Mouse (Mus musculus) urinary bladder, postnatal 25 days (tissue): ENCODE measurements around the gene Snca.

Experiments used
- DNase-seq: peaks from one replicate; pipeline ENCODE4 v3.0.0; 2022; ENCODE audit warnings: low spot score

Gene Snca

DNA sequence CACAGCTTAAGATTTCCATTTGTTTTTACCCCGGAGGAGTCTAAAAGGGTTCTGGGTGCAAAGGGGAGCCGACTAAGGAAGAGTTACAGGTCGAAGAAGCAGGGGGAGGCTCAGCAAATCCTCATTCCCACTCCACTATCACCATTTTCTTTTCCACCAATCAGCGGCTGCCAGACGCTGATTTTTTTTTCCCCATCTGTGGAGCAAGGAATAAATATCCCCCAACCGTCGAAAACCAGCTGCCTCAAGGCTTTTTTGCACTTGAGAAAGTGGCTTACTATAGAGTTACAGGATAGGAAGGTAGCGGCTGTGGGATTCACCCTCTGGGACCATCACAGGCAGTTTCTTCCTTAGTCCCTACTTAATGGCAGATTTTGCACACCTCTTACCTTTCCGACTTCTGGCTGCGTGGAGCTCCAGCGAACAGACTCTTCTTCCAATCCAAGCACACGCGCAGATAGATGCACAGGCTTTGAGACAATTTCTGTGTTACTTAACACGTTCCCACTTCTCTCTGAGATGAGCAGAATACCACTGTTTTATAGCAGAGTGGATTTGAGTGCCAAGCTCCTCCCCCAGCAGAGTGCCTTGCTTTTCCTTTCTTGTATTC lies at the start of gene Snca:
Gene Snca, minus strand, starts transcription at position 574 of the 610 bp plus-strand sequence.
- DNase-seq = no peak

DNA sequence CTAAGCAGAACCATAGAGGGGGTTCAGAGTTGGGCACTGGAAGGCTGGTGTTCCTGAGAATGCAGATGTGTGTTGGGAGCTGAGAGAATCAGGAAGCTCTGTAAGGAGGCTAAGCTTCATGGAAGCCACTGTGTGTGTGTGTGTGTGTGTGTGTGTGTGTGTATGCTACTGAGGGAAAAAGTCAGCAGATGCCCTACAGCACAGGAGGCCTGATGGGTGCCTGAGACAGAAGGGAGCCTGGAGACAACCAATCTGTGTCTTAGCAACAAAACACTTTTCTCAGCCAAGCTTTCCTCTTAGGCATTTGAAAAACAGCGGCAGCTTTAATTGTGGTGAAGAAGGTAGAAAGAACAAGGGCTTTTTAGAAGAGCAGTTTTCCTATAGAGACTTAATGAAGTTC lies 40.5 kb upstream of the Snca start:
- no peak for DNase-seq

DNA sequence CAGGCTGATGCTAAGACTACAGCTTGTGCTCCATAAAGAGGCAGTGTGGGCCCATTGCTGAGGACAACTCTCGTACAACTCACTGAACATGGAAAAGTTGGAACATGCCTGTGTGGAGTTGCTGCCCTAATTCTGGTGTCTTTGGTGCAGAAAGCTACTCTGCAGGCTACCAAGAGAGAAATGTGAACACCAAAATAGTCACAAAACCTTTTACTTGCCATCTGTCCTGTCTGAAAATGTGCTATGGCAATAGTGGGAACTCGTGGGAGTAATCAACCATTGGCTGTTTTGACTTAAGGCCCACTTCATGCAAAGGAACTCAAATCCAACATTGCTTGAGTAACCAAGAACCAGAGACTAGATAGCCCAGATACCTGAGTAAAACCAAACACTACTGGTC lies 26.9 kb upstream of the Snca start:
- DNase-seq = no peak

DNA sequence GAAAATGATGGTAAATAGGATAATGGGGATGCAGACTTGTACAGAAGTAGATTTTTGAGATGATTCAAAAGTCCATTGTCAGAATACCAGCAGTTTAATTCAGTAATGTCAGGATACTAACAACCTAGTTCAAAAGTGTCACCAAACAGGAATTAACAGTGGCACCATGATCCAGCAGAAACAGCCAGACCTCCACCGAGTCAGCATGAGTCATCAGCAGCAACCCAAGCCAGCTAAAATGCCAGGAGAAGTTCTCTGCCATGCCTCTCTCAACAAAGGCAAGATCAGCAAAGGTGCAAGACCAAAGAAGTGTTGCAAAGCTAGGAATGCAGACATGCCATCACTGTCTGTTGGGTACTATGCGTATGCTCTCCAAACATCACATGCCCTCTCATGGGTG lies 22.0 kb upstream of the Snca start:
- no peak for DNase-seq

DNA sequence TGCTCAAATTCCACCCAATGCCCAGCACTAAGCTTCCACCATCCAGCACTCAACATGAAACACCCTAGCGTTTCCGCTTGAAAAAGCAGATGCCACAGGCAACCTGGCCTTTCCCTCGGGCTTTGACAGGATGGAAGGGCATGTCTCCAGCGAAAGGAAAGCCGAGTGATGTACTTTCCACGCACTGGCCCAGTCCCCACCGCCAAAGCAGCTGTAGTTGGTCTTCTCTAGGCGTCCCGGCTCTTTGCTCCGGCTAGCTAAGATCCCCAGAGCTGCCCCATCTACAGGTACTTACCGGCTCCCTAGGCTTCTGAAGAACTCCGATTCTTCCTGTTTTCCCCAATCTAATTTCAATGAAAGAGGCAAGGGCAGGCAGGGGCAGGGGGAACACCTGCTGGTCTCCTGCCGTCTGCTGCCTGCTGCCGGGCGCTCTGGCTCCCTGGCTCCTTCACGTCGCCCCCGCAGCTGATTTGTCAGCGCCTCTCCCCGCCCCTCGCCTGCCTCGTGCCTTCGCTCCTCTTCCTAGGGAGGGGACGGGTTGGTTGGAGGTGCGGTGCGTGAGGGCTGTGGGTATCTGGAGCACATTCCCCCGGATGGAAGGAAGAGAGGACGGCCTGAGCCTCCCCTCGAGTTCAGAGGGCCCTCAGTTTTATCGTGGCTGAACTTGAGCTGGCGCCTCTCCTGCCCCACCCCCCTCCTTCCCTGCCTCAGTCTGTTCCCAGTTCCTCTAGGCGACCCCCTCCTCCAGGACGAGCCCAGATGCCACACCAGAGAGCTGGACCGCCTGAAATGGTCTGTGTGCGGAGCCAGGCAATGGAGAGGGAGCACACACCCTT lies 1.0 kb downstream of the Snca start:
- DNase-seq = peak; percentile 14

DNA sequence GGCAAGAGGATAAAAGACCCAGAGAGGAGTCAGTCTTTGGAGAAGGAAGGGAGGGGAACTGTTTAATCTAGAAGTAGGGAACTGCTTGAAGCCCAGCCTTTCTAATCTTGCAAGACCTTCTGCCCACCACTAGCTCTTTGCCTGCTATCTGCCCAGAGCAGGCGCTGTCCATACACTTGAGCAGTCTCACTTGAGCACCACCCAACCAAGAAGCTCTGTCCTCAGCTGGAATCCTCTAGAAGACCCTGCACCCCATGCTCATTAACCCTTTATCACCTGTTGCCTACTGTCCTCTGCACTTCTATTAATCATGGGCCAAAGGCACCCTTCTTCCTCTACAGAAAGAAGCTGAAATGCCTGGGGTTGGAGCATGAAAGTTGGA lies 1.6 kb downstream of the Snca start:
- no peak for DNase-seq

GRCm38 (mm10) chr6:60827290-60827689 lies 2.4 kb downstream of the Snca start:
- no peak for DNase-seq

- no peak for DNase-seq
Measured at GRCm38 (mm10) chr6:60819272-60819671, 10.4 kb downstream of the Snca start.

DNA sequence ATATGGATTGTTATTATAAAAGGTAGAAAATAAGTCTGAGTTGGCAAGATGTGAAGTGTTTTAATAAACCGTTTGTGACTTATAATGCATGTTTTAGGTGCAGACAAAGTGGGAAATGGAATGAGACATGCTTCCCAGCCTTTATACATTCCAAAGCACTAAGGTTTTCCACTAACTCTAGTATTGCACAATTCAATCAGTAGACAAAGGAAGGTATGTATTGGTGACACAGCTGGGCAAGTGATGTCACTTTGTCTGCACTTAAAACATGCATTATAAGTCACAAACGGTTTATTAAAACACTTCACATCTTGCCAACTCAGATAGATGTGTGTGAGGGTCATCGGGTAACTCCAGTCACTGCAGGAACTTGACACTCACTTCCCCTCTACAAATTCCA lies 16.1 kb downstream of the Snca start:
- no peak for DNase-seq

GRCm38 (mm10) chr6:60798266-60798665 lies 31.4 kb downstream of the Snca start:
- DNase-seq = no peak

- no peak for DNase-seq
Measured at GRCm38 (mm10) chr6:60793659-60794365, 35.8 kb downstream of the Snca start.

- DNase-seq = no peak
Measured at GRCm38 (mm10) chr6:60786955-60787354, 42.7 kb downstream of the Snca start.

- no peak for DNase-seq
Measured at GRCm38 (mm10) chr6:60771899-60772298, 57.8 kb downstream of the Snca start.

DNA sequence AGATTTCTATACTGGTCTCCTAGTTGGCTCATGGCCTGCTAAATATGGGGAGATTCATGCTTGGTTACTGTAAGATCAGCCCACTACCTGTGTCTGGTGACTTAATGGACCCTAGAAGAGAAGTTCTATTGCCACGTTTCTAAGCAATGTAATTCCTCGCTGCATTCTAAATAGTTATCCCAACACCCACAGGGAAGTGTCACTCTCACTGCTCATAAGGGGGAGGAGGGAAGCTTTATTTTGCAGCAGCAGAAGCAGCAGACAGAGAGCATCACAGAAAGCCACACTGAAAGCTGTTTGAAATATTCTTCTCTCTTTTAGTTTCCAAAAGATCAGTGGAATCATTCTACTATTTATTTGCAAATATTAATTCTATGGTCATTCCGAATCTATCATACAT lies 64.0 kb downstream of the Snca start:
- DNase-seq = no peak

DNA sequence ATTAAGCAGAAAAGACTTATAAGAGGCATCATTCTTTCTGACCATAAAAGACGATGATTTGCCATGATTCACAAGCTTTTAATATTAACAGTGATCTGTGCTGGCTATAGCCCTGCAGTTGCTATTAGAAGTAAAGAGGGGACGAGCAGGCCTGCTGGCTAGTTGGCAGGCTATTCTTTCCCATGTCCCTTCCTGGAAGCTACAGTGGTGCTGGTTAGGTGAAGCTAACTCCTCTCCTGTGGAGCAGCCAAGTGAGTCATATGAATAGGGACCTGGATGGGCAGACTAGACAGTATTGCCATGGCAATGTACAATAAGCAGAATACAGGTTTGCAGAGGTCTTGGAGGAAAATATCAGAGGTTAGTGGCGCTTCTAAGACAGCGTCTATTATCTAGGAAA lies 66.8 kb downstream of the Snca start:
- DNase-seq = no peak

DNA sequence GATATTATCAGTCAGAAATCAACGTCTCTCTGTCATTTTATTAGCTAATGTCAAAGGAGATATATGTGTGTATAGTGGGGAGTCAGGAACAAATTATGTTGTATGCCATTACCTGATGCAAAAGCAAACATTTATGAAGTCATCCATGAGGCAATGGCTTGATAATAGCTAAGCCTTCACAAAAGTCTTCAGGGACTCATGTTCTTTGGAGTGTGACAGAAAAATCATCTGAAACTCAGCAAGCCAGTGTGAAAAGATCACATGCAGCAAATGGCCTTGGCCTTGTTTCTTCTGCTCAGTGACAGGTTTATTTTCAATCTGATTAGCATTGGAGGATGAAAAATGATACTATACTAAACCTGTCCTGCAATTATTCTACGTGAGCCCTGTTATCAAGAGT lies 67.9 kb downstream of the Snca start:
- no peak for DNase-seq

- no peak for DNase-seq
Measured at GRCm38 (mm10) chr6:60754975-60755374, 74.7 kb downstream of the Snca start.

- no peak for DNase-seq
Measured at GRCm38 (mm10) chr6:60745965-60746364, 83.7 kb downstream of the Snca start.

GRCm38 (mm10) chr6:60741427-60742071 lies 88.1 kb downstream of the Snca start:
- no peak for DNase-seq

DNA sequence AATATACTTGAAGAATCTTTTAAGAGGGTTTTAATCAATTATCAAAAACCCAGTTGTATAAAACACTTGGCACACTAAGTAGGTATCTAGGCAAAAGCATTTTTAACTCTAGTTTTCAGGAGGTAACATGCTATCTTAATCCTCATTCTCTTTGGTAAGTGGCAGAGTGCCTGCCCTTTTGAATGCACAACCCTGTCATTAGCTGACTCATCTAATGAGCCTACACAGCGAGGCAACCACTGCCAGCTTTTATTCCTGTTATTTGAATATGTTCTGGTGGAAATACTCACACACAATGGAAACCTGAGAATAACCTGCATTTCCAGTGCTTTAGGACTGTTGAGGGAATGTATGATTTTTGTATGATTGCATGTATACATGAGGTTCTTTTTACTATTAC lies 89.9 kb downstream of the Snca start:
- no peak for DNase-seq

GRCm38 (mm10) chr6:60731164-60731563 lies 98.5 kb downstream of the Snca start:
- no peak for DNase-seq

DNA sequence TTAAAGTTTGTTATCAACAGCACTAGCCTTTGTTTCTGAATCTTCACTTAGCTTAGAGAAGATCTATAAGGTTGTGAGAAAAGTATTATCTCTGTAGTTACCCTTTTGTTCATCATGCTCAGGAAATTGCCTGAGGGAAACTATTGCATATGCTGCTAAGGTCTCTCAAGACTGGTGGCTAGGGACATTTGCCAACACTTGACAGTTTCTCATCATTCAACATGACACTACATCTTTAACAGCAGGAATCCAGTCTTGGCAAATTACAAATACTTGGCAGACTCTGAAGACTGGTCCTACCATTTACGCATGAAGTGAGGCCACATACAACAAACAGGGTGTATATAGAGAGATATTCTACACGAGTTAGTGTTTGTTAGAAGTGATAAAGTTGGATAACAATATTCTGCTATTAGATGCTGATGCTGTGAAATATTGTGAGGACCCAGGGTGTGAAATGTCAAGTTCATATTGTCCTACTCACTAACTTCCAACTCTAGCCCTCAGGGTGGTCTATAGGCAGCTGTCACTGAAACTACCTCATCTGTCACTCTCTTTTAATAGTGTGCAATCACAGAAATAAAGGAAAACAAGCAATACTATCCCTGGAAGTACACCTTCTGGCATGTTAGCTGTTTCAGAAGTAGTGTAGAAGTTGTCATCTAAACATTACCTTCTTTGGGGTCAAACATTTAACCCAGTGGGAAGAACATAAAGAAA lies 105.4 kb downstream of the Snca start:
- DNase-seq = no peak
